Mouse (Mus musculus) kidney, adult 8-10 months (tissue): ENCODE results near the gene Klrc3.
"Not testable (repeated sequence)": the region's sequence is repeated elsewhere in the genome, so short reads cannot be mapped to it uniquely, and the experiment has no call there.

Source experiments
- DNase-seq, 2 experiments: peaks; one replicate each; pipeline ENCODE4 v3.0.0; 2022

Gene Klrc3

GRCm38 (mm10) chr6:129643237-129643636 lies at the start of gene Klrc3:
Gene Klrc3, minus strand, starts transcription at chr6:129643337.
- DNase-seq: not testable (repeated sequence)

GRCm38 (mm10) chr6:129691436-129691835 lies 48.3 kb upstream of the Klrc3 start:
- not testable (repeated sequence) for DNase-seq

- no peak for DNase-seq
Observed at GRCm38 (mm10) chr6:129680379-129680778, 37.2 kb upstream of the Klrc3 start.

GRCm38 (mm10) chr6:129678873-129679272 lies 35.7 kb upstream of the Klrc3 start, which contains the start of gene Klrc1:
Gene Klrc1, minus strand, starts transcription at chr6:129678973.
- no peak for DNase-seq

GRCm38 (mm10) chr6:129661301-129661700 lies 18.2 kb upstream of the Klrc3 start:
- not testable (repeated sequence) for DNase-seq

- not testable (repeated sequence) for DNase-seq
Observed at GRCm38 (mm10) chr6:129660589-129660988, 17.5 kb upstream of the Klrc3 start, which contains the start of gene Klrc2. Gene Klrc2, minus strand, starts transcription at chr6:129660689.

- DNase-seq: not testable (repeated sequence)
Observed at GRCm38 (mm10) chr6:129644054-129644453, 917 bp upstream of the Klrc3 start.

GRCm38 (mm10) chr6:129631046-129631445 lies 12.1 kb downstream of the Klrc3 start:
- DNase-seq: not testable (repeated sequence)

- no peak for DNase-seq
Observed at GRCm38 (mm10) chr6:129623735-129624134, 19.4 kb downstream of the Klrc3 start, which contains the start of gene Klrk1. Gene Klrk1, minus strand, starts transcription at chr6:129623864.

- no peak for DNase-seq
Observed at GRCm38 (mm10) chr6:129608372-129608771, 34.8 kb downstream of the Klrc3 start.

GRCm38 (mm10) chr6:129591508-129591907 lies 51.6 kb downstream of the Klrc3 start, which contains the start of gene Klrd1:
Gene Klrd1, plus strand, starts transcription at chr6:129591782.
- no peak for DNase-seq
